Mouse (Mus musculus): ENCODE measurements around the gene Sphk2. TPM values are rescaled to one million over a fixed set of nuclear protein-coding genes. Genes with fewer than 3 reads are reported as not detected.

Sphk2 gene
- total RNA-seq (2021) = 32.3 and 34.4 TPM in 2 replicates
- long read RNA-seq, experiment 1, transcript Sphk2-202 (7 exons, 3,548 nt) = major isoform, 20 of 50 reads
- long read RNA-seq, experiment 1, transcript Sphk2-201 (6 exons, 2,968 nt) = minor isoform, 5 of 50 reads
- long read RNA-seq, experiment 1, partial matches to known transcripts = 16 of 50 reads
- long read RNA-seq, experiment 1, other reads (novel, unspliced or antisense) = 7 of 50 reads
- long read RNA-seq, experiment 2, transcript Sphk2-202 (7 exons, 3,548 nt) = major isoform, 10 of 27 reads
- long read RNA-seq, experiment 2, transcript Sphk2-201 (6 exons, 2,968 nt) = minor isoform, 9 of 27 reads
- long read RNA-seq, experiment 2, partial matches to known transcripts = 5 of 27 reads
- long read RNA-seq, experiment 2, other reads (novel, unspliced or antisense) = 2 of 27 reads

DNA sequence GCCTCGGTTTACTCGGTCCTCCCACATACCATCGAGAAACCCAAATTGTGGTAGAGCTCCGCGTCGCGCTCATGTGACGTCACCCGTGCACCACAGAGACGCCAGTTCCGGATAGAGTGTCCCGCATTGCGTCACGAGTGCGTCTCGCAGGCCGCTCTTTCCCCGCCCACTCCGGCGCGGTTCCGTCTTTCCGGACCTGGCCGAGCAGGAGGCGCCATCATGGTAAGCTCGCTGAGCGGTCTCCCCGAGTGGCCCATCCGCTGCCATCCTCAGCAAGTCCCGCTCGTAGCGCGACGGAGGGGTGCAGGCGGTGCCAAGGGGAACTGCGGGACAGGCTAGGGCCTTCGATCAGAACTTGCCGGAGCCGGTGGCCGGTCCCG, at the start of gene Sphk2:
Gene Sphk2 (minus strand): TSS at position 85 of the 380 bp plus-strand sequence.
- peak; percentile 99 for DNase-seq

DNA sequence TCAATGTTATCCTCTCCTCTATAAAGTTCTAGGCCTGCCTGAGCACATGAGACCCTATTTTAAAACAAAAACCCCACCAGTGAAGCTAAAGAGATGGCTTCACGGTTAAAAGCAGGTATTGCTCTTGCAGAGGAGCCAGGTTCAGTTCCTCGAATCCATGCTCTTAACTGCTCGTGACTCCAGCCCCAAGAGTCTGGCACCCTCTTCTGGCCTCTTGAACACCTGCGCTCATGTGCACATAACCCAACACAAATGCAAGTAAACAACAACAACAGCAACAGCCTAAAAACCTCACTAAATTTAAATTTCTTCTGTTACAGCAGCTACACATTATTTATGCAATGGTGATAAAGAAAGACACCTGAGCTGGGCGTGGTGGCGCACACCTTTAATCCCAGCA, 49.7 kb upstream of the Sphk2 start:
- DNase-seq = no peak

DNA sequence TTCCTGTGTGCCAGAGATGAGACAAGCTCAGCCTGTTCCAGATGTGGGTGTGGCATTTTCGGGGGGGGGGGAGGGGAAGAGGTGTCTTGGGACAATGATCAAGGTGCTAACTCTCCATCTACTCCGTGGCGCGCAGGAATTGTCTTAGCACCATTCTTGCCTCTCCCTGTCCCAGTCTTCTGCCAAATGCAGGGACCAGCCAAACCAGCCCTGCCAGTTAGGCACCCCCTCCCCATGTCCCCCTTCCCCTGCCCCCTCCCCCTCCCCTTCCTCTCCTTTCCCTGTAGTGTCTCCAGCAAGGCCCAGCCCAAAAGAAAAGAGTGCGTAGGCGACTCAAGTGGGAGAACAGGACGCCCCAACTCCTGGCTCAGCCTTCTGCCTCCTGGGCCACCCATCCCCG, 49.0 kb upstream of the Sphk2 start:
- no peak for DNase-seq

DNA sequence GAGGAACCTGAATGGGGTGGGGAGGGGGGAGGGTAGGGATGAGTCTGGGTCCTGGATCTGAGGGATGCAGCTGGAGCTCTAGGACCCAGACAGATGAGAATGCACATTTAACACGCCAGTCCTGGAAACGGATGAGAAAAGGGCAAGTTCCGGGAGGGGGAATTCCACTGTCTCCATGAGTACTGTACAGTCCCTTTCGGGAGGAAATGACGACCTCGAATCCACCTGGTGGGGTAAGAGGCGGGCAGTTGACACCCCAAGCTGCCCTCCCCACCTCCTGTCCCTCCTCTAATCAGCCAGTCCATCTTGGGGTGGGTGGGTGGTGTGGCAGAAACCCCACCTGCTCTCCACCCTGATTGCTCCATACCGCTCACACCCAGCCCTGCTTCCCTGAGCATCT, 48.2 kb upstream of the Sphk2 start:
- no peak for DNase-seq

DNA sequence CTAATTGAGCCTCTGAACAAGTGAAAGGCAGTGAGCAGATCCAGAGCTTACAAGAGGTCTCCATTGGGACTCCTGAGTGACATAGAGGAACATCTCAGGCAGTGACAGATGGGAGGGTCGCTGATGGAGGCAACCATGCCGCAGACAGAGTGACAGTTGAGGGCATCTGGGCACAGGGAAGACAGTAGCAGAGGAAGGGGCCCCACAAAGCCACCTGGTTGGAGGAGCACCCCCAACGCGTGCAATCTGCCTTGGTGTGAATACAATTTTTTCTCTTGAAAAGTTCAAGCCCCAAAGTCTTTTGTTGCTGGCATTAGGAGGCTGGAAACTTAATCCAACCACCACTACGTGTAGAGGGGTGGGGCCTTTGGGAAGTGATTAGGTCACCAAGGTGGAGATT, 42.3 kb upstream of the Sphk2 start:
- no peak for DNase-seq

DNA sequence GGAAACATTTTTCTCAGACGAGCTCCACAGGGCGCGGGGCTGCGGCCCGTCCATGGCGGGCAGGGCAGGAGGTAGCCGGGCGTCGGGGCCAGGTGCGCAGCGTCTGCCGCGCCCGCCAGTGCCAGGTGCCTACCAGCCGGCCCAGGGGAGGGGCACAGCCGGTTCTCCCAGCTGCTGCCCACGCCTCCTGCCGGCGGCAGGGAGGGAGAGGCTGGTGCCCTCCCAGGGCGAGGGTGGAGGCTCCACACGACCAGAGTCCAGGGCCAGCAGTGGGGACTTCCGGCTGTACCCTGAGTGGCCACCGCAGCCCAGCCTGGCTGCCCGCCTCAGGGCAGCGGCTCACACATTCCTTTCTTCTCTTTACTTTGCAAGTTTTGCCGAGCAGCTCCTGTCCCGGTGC, 41.6 kb upstream of the Sphk2 start:
- peak; percentile 29 for DNase-seq

DNA sequence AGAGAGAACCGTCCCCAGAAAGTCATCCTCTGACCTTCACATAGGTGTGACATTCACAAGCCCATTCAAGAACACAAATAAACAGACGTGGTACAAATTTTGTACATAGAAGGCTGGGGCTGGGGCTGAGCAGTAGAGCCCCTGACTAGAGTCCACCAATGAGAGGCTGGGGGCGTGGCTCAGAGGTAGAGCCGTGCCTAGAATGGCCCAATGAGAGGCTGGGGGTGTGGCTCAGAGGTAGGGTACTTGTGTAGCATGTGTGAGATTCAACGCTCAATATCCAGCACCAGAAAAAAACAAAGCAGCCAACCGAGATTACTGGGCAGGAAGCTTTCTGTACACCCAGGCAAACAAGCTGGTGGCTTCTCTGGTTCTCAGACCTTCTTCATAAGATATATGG, 37.9 kb upstream of the Sphk2 start:
- no peak for DNase-seq

DNA sequence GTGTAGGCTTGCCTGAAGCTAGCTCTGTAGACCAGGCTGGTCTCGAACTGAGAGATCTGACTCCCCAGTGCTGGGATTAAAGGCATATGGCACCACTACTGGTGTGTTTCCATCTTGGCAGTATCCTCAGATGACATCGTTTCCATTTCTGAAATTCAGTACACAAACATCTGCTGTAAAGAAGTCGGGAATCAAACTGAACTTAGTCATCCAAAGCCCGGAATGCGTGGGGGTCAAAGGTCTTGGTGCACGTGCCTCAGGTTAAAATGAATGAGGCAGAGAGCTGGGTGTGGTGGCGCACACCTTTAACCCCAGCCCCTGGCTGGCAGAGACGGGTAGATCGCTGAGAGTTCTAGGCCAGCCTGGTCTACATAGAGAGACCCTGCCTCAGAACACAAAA, 32.4 kb upstream of the Sphk2 start:
- no peak for DNase-seq

DNA sequence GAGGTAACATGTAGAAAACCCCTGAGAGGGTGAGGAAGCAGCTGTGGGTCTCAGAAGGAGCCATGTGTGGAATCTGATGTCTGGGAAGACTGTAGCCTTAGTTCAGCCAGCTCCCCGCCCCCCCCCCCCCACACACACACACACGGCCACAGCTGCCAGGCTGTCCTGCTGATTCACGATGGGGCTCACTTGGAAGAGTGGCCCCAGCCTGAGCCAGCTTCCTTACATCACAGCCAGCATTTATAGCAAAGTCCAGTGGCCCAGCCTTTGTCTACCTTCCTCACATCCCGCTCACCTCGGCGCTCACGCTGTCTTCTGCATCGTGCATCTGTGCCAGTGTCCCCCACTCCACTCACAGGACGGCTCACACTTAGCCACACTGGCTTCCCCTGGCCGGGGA, 31.6 kb upstream of the Sphk2 start:
- no peak for DNase-seq

DNA sequence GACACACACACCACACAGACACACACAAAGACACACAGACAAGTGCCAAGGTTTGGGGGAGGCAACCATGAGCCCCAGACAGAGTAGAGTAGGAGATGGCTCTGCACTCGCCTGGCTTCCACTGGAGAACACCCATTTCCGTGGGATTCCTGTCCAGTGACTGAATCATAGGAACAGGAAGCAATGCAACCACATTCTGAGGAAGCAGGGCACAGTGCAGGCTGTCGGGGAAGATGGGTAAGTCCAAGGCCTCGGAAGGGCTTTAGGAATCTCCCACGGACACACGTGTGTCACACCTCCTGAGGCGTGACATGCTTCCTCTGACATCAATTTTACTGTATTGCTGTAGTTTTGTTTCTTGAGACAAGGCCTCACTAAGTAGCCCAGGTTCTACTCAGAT, 30.3 kb upstream of the Sphk2 start:
- no peak for DNase-seq

DNA sequence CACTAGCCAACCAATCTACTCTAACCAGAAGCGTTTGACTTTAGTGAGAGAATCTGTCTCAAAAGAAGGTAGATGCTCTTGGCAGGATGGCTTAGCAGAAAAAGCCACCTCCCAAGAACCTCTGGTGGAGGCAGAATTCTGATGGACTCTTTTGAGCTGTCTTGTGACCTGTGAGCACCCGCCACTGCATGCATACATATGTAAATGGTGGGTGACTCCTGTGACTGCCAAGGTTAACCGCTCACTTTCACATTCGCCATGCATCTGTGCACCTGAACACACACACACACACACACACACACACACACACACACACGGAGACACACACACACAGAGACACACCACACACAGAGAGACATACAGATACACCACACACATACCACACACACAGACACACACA, 29.6 kb upstream of the Sphk2 start:
- DNase-seq = no peak

DNA sequence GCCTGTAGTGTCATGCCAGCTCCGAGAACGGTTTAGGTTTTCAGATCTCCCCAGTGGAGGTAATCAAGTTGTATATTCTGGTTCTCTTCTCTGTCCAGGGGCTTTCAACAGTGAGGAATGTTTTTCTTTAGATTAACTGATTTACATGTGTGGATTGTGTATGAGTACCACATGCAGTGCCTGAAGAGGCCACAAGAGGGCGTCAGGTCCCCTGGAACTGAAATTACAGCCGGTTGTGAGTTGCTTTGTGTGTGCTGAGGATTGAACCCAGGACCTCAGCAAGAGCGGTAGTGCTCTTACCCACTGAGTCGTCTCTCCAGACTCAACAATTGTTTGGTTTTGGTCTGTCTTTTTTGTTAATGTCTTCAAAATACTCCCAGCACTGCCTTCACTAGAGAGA, 28.7 kb upstream of the Sphk2 start:
- no peak for DNase-seq

DNA sequence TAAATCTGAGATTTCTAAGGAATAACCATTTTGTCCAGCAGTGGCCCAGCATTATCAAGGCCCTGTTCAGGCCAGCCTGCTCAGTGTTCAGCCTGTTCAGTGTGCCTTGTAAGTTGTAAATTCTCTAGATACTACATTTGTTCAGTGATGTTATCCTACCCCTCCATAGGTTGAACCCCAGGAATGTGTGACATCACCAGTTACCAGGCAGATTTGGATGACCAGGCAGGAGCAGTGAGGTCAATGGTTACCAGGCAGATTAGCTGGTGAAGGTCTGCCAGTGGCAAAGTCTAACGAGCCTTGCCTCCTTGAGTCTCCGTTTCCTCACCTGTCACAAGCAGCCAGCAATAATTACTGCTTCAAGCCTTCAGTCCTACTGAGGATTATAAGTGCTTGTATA, 26.6 kb upstream of the Sphk2 start:
- DNase-seq = peak; percentile 94

DNA sequence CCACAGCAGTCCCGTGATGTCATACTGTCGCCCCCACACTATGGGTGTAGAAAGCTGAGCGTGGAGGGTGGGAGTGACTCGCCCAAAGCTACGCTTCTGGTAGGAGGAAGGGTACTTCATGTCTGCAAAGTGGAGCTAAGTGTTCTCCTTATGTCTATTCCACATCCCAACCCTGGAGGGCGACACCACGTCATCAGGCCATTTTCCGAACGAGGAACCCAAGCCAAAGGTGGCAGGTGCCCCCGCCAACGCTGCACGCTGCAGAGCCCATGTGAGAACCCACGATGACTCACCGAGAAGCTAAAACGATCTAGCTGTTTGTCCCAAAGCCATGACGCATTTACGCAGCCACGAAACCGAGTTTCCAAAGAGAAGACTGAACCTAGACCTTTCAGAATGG, 24.5 kb upstream of the Sphk2 start:
- peak; percentile 71 for DNase-seq

DNA sequence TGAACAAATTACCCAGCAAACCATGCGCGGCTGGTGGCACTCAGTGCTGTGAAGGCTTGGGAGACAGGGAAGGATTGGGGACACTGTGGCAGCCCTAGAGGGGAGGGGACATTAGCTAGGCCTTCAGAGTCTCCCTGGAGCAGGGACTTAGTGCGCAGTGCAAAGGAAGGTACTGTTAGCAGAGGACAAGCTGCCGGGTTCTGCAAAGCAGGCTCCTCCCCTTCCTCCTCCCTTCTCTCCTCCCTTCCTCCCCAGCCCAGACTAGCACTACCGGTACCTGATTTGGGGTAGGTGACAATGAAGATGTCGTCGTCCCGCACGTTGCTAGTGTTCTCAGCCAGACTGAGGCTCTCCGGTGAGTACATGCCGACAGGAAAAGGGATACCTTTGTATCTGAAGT, 24.0 kb upstream of the Sphk2 start:
- peak; percentile 13 for DNase-seq

DNA sequence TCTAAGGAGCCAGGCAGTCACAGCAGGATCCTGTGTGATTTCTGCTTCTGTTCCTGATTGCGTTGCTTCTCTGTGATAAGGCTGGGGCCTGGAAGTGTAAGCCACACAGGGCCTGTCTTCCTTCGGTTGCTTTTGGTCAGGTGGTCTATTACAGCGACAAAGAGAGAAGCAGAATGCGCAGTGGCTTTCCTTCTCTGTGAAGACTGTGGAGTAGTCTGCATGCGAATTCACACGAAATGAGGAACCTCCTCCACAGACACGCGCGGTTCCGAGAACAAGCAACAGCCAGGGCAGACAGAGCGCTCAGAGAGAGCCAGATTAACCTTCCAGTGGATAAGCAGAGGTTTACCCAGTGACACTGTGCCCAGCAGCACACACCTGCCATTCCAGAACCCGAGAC, 23.5 kb upstream of the Sphk2 start:
- DNase-seq = no peak

DNA sequence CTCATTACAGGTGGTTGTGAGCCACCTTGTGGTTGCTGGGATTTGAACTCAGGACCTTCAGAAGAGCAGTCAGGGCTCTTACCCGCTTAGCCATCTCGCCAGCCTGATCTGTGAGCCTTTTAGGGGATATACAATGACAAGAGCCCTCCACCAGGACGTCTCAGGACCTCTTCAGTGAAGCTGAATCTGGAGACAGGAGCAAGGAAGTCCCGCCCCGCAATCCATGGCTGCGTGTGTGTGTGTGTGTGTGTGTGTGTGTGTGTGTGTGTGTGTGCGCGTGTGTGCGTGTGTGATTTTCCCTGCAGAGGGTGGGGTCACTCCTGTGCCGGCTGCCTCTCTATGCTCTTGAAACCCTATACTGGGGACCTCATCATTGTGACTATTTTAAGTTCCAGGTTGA, 22.0 kb upstream of the Sphk2 start:
- no peak for DNase-seq

DNA sequence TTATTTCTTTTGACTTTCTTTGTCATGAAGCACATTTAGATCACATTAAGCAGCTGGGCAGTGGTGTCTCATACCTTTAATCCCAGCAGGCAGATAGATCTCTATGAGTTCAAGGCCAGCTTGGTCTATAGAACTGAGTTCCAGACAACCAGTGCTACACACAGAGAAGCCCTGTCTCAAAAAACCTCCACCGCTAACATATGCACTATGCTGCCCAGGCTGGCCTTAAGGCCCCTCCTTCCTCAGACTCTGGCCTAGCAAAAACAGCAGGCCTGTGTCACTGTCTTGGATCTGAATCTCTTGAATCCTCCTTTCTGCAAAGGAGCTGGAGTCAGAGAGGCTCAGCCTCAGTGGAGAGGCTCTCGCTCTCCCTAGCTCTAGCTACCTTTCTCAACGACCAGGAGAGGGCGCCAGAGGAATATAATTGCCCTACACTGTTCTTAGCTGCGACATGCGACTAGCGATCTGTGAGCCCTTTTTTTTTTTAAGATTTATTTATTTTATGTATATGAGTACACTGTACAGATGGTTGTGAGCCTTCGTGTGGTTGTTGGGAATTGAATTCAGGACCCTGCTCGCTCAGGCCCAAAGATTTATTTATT, 21.5 kb upstream of the Sphk2 start:
- peak; percentile 90 for DNase-seq

DNA sequence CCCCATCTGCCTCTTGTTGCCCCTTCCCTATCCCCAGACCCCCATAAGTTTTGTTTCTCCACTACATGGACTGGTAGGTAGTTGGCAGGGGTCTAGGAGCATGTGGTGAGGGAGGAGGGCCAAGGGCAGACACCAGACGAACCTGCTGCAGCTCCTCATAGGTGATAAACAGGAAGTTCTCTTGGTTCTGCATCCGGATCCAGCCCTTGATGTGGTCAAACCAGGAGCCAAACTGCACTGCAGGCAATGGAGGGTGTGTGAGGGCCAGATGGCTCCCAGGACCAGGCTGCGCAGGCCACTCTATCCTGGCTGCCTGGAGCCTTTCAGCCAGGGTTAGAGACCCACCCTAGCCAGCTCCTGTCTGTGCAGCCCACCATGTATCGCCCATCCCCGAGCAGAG, 15.7 kb upstream of the Sphk2 start:
- DNase-seq = peak; percentile 11

DNA sequence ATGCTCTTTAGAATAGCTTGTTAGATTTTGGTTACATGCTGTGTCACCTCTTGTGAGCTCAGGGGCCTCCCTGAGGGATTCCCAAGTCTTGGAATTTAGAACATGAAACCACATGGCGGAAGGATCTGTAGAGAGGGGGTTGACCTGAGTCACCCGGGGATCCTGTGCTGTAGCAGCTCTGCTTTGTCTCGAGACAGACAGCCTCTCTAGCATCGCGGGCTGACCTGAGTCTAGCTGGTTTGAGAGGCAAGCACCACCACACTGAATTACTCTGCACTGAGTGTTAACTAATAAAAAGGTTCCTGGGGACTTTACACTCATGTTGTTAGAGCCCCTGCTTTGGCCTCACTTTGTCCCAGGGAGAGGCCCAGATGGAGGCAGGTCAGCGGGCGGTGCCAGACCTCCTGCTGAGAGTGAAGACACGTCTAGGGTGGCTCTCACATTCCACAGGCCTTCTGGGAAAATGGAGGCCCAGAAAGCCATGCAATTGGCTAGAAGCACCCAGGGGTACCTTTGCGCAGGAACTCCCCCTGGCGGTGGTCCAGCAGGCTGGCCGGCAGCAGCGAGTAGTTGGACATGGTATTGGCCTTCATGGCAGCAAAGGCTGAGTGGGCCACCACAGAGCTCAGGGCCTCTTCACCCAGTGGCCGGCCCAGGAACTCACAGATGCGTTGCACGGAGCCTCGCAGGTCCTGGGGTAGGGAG, 13.1 kb upstream of the Sphk2 start:
- DNase-seq = peak; percentile 86

DNA sequence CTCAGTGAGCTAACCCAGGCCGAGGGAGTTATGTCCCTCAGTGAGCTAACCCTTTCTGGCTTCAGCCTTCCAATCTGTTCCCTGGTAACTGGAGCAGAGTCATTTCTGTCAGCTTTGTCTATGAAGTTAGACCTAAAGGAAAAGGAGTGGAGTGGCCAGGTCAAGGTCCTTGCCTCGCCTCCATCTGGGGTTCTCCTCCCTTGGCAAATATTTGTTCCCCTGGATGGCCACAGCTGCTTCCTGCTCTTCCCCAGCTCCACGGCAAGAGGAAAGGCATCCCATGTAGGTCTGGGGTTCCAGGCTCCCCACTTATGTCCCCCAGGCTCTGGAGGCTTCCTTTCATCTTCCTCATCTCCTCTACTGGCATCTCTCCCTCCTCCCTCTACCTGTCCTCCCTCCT, 9.8 kb upstream of the Sphk2 start:
- no peak for DNase-seq

DNA sequence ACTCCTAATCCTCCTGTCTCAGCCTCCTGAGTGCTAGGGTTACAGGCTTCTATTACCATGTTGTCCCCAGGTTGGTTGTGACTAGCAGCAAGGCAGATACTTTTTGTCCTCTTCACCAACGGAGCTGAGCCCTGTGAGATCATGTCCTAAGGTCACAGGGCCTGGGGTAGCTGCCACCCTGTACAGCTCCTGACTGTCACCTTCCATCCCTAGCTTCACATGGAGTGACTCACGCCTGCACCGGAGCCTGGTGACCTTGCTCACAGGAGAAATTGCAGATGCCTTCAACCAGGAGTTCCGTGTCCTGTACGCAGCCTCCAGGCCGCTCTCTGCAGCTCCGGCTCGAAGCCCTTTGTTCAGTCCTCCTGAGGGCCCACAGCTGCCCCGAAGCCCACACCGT, 8.6 kb upstream of the Sphk2 start:
- DNase-seq = peak; percentile 62

DNA sequence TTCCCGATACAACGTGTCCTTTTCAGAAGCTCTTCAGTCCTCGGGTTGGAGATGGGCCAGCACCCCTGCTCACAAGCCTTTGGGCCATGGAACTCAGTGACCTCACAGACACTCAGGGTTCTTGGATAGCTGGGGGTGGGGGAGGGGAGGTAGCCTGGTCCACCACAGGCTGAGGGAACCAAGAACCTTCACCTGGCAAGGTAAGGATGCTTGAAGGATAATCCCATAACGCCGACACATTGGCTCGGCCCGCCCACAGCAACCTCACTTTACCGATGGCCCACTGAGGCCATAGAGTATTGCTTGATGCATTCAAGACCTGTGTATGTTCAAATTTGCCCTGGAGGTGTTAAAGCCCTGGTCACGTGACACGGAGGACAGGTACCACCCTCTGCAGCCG, 7.9 kb upstream of the Sphk2 start, which contains the start of gene Spaca4:
Gene Spaca4 (minus strand): TSS at position 101 of the 400 bp plus-strand sequence.
- peak; percentile 8 for DNase-seq

DNA sequence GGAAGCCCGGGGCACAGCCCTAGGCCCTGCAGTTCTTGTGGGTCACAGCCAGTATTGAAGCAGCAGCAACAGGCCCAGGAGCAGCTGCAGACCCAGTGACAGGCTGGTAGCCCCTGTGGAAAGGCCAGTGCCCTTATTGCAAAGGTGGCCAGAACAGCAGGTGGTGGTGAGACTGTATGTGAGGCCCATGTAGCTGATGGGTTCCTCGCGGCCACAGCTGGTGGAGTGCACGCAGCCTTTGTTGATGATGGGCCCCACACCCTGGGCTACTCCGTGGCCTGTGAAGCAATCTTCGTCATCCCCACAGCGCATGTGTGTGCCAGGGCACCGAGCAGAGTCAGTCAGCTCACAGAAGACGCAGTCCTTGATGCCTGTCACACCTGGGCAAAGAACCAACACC, 7.3 kb upstream of the Sphk2 start:
- peak; percentile 5 for DNase-seq
